8 mouse cellular contexts compared by ENCODE assay signal in genomic region chr2:155817301-155818245, GRCm38 (mm10). TPM values are rescaled to one million over a fixed set of nuclear protein-coding genes. Genes with fewer than 3 reads are reported as not detected.
DNase-seq lines count a peak whose midpoint lies in the region; ATAC-seq lines count a peak whose summit lies in the region.

No protein-coding gene starts in this region.

- DNase-seq in lung, adult 18-20 months, result peak; percentile 37 to 46
- no peak for DNase-seq in lung, postnatal 25 days (ENCODE audit: low spot score)
- peak; percentile 71 for DNase-seq in adrenal gland, postnatal 25 days
- no peak for DNase-seq in frontal cortex, postnatal 36 days (ENCODE audit: low spot score in 2 of 2)
- no peak for DNase-seq in thymus, postnatal 10 days (ENCODE audit: low spot score in 2 of 2)

- ATAC-seq in heart, embryonic 12.5 days (ENCODE audit: insufficient number of reproducible peaks, low FRiP score), result no peak
- ATAC-seq in liver, embryonic 15.5 days (ENCODE audit: insufficient read depth), result no peak
- no peak for ATAC-seq in CD4-positive, CD25-positive, alpha-beta regulatory T cell, adult 4 months

- 0 out of 2 replicates have a peak, but pooled peaks cover 4% of the 10 kb centered on the region for H3K27me3 ChIP-seq in heart, embryonic 12.5 days (replicated peaks)
- no peaks in the 10 kb centered on the region for H3K27me3 ChIP-seq in liver, embryonic 15.5 days

- 73% methylated on average over 10 of the region's 10 CpGs for WGBS in heart, embryonic 12.5 days
- WGBS in liver, embryonic 15.5 days (ENCODE audit: insufficient replicate concordance), result 67% methylated on average over 10 of the region's 10 CpGs

- H3K27ac ChIP-seq in heart, embryonic 12.5 days (ENCODE audit: poor library complexity, severe bottlenecking), result no peak overlapping the region
- no peak overlapping the region for H3K27ac ChIP-seq in liver, embryonic 15.5 days (replicated peaks)

- peak overlapping the region; percentile 94; the same call in 1 of the 2 replicates for H3K4me2 ChIP-seq in heart, embryonic 12.5 days
- H3K4me2 ChIP-seq in liver, embryonic 15.5 days, result peak overlapping the region; percentile 98

- peaks cover 30% of the 10 kb centered on the region for H3K36me3 ChIP-seq in heart, embryonic 12.5 days
- peaks cover 31% of the 10 kb centered on the region for H3K36me3 ChIP-seq in liver, embryonic 15.5 days (replicated peaks)

- H3K4me3 ChIP-seq in heart, embryonic 12.5 days, result no peak overlapping the region
- peak overlapping the region; percentile 92 for H3K4me3 ChIP-seq in liver, embryonic 15.5 days (replicated peaks)

- no peaks in the 10 kb centered on the region for H3K9me3 ChIP-seq in heart, embryonic 12.5 days (replicated peaks)
- H3K9me3 ChIP-seq in liver, embryonic 15.5 days (replicated peaks), result no peaks in the 10 kb centered on the region

- peaks cover 16% of the 10 kb centered on the region for H3K4me1 ChIP-seq in heart, embryonic 12.5 days (replicated peaks)
- H3K4me1 ChIP-seq in liver, embryonic 15.5 days (replicated peaks), result peaks cover 32% of the 10 kb centered on the region

- H3K9ac ChIP-seq in heart, embryonic 12.5 days, result peak overlapping the region; percentile 11; the same call in 1 of the 2 replicates
- H3K9ac ChIP-seq in liver, embryonic 15.5 days, result no peak overlapping the region

RNA-seq across cellular contexts. Expression of gene BC029722, which starts 1.7 kb away (rescaled TPM):
- total RNA-seq in adrenal gland, postnatal 25 days (2021), result 159 and 181 TPM in 2 replicates
- 8.9 and 9.4 TPM in 2 replicates for polyA plus RNA-seq in heart, embryonic 12.5 days (2016; fragmentation: Nextera tagmentation; extraction: Ambion mirVana)
- polyA plus RNA-seq in liver, embryonic 15.5 days (2015; fragmentation: Nextera tagmentation; extraction: Ambion mirVana), result 4.9 and 5.6 TPM in 2 replicates
- polyA plus RNA-seq in CD4-positive, CD25-positive, alpha-beta regulatory T cell, adult 4 months (2017; shearing (Covaris generic)), result 10 to 100 TPM; 12.8 to 16.5 TPM

RNA-seq across cellular contexts. Expression of gene Eif6, which starts 9.2 kb away (rescaled TPM):
- 112 and 131 TPM in 2 replicates for total RNA-seq in adrenal gland, postnatal 25 days (2021)
- 110 and 116 TPM in 2 replicates for polyA plus RNA-seq in heart, embryonic 12.5 days (2016; fragmentation: Nextera tagmentation; extraction: Ambion mirVana)
- polyA plus RNA-seq in liver, embryonic 15.5 days (2015; fragmentation: Nextera tagmentation; extraction: Ambion mirVana), result 131 and 135 TPM in 2 replicates
- polyA plus RNA-seq in CD4-positive, CD25-positive, alpha-beta regulatory T cell, adult 4 months (2017; shearing (Covaris generic)), result 10 to 100 TPM; 63.3 to 77.1 TPM

RNA-seq across cellular contexts. Expression of gene Fam83c, which starts 17.1 kb away (rescaled TPM):
- total RNA-seq in adrenal gland, postnatal 25 days (2021), result 0.06 TPM in 1 of 2 replicates, not detected in the other
- polyA plus RNA-seq in heart, embryonic 12.5 days (2016; fragmentation: Nextera tagmentation; extraction: Ambion mirVana), result 0.06 and 0.15 TPM in 2 replicates
- 0.07 and 0.09 TPM in 2 replicates for polyA plus RNA-seq in liver, embryonic 15.5 days (2015; fragmentation: Nextera tagmentation; extraction: Ambion mirVana)
- polyA plus RNA-seq in CD4-positive, CD25-positive, alpha-beta regulatory T cell, adult 4 months (2017; shearing (Covaris generic)), result not detected

RNA-seq across cellular contexts. Expression of gene Mmp24, which starts 42.4 kb away (rescaled TPM):
- total RNA-seq in adrenal gland, postnatal 25 days (2021), result 1.9 and 2.3 TPM in 2 replicates
- 0.05 TPM in 1 of 2 replicates, not detected in the other for polyA plus RNA-seq in heart, embryonic 12.5 days (2016; fragmentation: Nextera tagmentation; extraction: Ambion mirVana)
- 0.03 TPM in 1 of 2 replicates, not detected in the other for polyA plus RNA-seq in liver, embryonic 15.5 days (2015; fragmentation: Nextera tagmentation; extraction: Ambion mirVana)
- not detected for polyA plus RNA-seq in CD4-positive, CD25-positive, alpha-beta regulatory T cell, adult 4 months (2017; shearing (Covaris generic))

Comparison
In these comparisons a context has a peak if more than half of its experiments do, and no peak if none do; other contexts are left out.
1. DNase-seq: peak in lung, adult 18-20 months (2 of 2) and adrenal gland, postnatal 25 days (single experiment); none in lung, postnatal 25 days (single experiment), frontal cortex, postnatal 36 days (0 of 2) and thymus, postnatal 10 days (0 of 2).